Comparison of ENCODE assay signal across 16 mouse cellular contexts in the genomic region with DNA sequence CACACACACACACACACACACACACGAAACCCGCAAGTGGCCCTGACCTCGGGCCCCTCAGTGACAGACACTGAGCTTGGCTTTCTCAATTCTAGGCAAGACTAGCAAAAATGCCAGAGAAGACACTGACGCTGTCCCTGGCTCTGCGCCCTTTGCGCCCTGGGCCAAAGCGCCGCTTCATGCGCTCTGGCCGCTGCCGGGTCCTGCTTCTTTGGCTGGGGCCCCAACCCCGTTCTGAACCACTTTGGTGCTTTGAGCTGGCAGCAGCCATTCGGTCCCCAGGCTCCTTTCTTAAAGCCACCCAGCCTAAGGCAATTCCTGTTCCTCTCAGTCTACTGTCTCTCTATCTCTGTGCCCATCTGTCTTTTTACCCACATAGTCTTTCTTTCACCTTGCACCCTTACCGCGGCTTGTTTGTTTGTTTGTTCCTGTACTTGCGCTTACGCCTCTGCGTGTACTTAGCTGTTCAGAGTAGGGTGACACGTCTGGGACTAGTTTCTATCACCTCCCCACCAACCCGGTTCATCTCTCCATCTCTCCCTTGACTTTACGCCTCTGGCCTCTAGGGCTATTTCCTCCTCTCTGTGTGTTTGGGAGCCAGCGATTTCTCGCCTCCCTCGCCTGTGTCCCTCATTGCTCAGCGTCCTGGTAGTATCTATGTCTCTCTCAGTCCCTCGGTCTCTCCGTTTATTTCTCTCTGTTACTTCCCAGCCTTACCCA. TPM values are rescaled to one million over a fixed set of nuclear protein-coding genes. Genes with fewer than 3 reads are reported as not detected.
DNase-seq lines count a peak whose midpoint lies in the region; ATAC-seq and TF ChIP-seq lines count a peak whose summit lies in the region.
"Had no signal": no experiment of that assay in that cellular context is flagged by ENCODE, and none has a peak within 500 bp of the region (broad histone marks: within the 10 kb centered on the region; RNA-seq: fewer than 3 reads in every experiment).

No protein-coding gene starts in this region.

- 2% methylated on average over 27 of the region's 27 CpGs for WGBS in heart, embryonic 14.5 days
- WGBS in heart, adult 2 months: 2% methylated on average over 27 of the region's 27 CpGs
- WGBS in hindbrain, embryonic 12.5 days: 1% methylated on average over 27 of the region's 27 CpGs
- 4% methylated on average over 27 of the region's 27 CpGs for WGBS in midbrain, embryonic 15.5 days

- H3K4me3 ChIP-seq in heart, embryonic 14.5 days (ENCODE audit: control insufficient read depth in 1 of 2, insufficient read depth in 1 of 2, low read depth in 1 of 2, low read length in 2 of 2): 0 out of 4 replicates have a peak overlapping the region, but pooled peaks of 1 of the 2 experiments have one; percentile 36
- H3K4me3 ChIP-seq in heart, adult 2 months: no peak overlapping the region
- H3K4me3 ChIP-seq in hindbrain, embryonic 12.5 days: peak overlapping the region; percentile 55
- H3K4me3 ChIP-seq in midbrain, embryonic 15.5 days: peak overlapping the region; percentile 46
- H3K4me3 ChIP-seq in gastrocnemius, adult 2 months: no peak overlapping the region; the same call in 1 of the 2 replicates

- DNase-seq in heart, adult 2 months: no peak
- DNase-seq in embryo, embryonic 10.5 days (ENCODE audit: low spot score): peak; percentile 47
- DNase-seq in ovary, postnatal 10 days (ENCODE audit: low spot score): no peak
- no peak for DNase-seq in gastrocnemius, adult 2 months
- no peak for DNase-seq in adrenal gland, postnatal 14 days
- DNase-seq: kidney, postnatal 10 days; right cerebral cortex, postnatal 4 days; thymus, postnatal 14 days had no signal

- H3K9ac ChIP-seq in heart, embryonic 14.5 days (ENCODE audit: low read length): no peak overlapping the region
- no peak overlapping the region for H3K9ac ChIP-seq in heart, adult 2 months (ENCODE audit: low read depth, low read length)
- peak overlapping the region; percentile 87 for H3K9ac ChIP-seq in hindbrain, embryonic 12.5 days
- H3K9ac ChIP-seq in midbrain, embryonic 15.5 days: peak overlapping the region; percentile 52

- peaks cover 84% of the 10 kb centered on the region for H3K27me3 ChIP-seq in heart, embryonic 14.5 days (ENCODE audit: control insufficient read depth, insufficient read depth, low read length)
- peaks cover 24% of the 10 kb centered on the region for H3K27me3 ChIP-seq in heart, adult 2 months (ENCODE audit: control insufficient read depth, insufficient read depth, low read length)
- H3K27me3 ChIP-seq in hindbrain, embryonic 12.5 days: peaks cover 84% of the 10 kb centered on the region
- H3K27me3 ChIP-seq in midbrain, embryonic 15.5 days (replicated peaks): peaks cover 24% of the 10 kb centered on the region

- intact Hi-C loops in heart, adult 2 months (cut with DNase I): no loop called here
- intact Hi-C loops in gastrocnemius, adult 2 months (cut with DNase I): no loop called here

- TF ChIP-seq CTCF in heart, adult 2 months (IDR thresholded peaks at IDR 0.05): no peak
- no peak for TF ChIP-seq CTCF in gastrocnemius, adult 2 months (IDR thresholded peaks at IDR 0.05)

- ATAC-seq in heart, embryonic 14.5 days (ENCODE audit: insufficient number of reproducible peaks, insufficient read depth, low FRiP score, low read depth): no peak
- no peak for ATAC-seq in hindbrain, embryonic 12.5 days (ENCODE audit: low FRiP score)
- 0 out of 2 replicates have a peak, but pooled peaks have one; percentile 4 for ATAC-seq in midbrain, embryonic 15.5 days (replicated peaks)

- TF ChIP-seq POLR2A in heart, adult 2 months (IDR thresholded peaks at IDR 0.05; ENCODE audit: insufficient read depth, low read depth, low read length): no peak

- TF ChIP-seq EP300 in heart, adult 2 months (IDR thresholded peaks at IDR 0.05; ENCODE audit: insufficient read depth, low read depth, low read length): no peak

- no peak overlapping the region for H3K27ac ChIP-seq in heart, embryonic 14.5 days (replicated peaks in 1 of 2; ENCODE audit: control insufficient read depth in 1 of 2, insufficient read depth in 1 of 2, low read depth in 2 of 2, low read length in 2 of 2)
- no peak overlapping the region for H3K27ac ChIP-seq in heart, adult 2 months
- peak overlapping the region; percentile 93 for H3K27ac ChIP-seq in hindbrain, embryonic 12.5 days
- H3K27ac ChIP-seq in midbrain, embryonic 15.5 days: peak overlapping the region; percentile 81
- no peak overlapping the region for H3K27ac ChIP-seq in gastrocnemius, adult 2 months

- H3K79me2 ChIP-seq in heart, adult 2 months (replicated peaks; ENCODE audit: control insufficient read depth, insufficient read depth, low read length): no peaks in the 10 kb centered on the region

- H3K4me1 ChIP-seq in heart, embryonic 14.5 days (ENCODE audit: control insufficient read depth in 2 of 2, insufficient read depth in 2 of 2, low read length in 2 of 2): peaks cover 0 to 13% of the 10 kb centered on the region in 2 experiments; a peak in 2 of 4 replicates
- H3K4me1 ChIP-seq in heart, adult 2 months (ENCODE audit: control insufficient read depth, insufficient read depth, low read length): no peaks in the 10 kb centered on the region
- H3K4me1 ChIP-seq in hindbrain, embryonic 12.5 days: peaks cover 38% of the 10 kb centered on the region
- H3K4me1 ChIP-seq in midbrain, embryonic 15.5 days: peaks cover 29% of the 10 kb centered on the region

- H3K4me2 ChIP-seq in heart, embryonic 14.5 days (ENCODE audit: low read length): peak overlapping the region; percentile 65; the same call in 1 of the 2 replicates
- peak overlapping the region; percentile 60 for H3K4me2 ChIP-seq in hindbrain, embryonic 12.5 days (replicated peaks)
- peak overlapping the region; percentile 54 for H3K4me2 ChIP-seq in midbrain, embryonic 15.5 days

- no peaks in the 10 kb centered on the region for H3K9me3 ChIP-seq in heart, embryonic 14.5 days (ENCODE audit: control insufficient read depth, low read length)
- H3K9me3 ChIP-seq in hindbrain, embryonic 12.5 days (replicated peaks): no peaks in the 10 kb centered on the region
- H3K9me3 ChIP-seq in midbrain, embryonic 15.5 days: no peaks in the 10 kb centered on the region
- H3K9me3 ChIP-seq: megakaryocyte, embryonic 14.5 days had no signal

- H3K36me3 ChIP-seq in heart, embryonic 14.5 days (ENCODE audit: control insufficient read depth, insufficient read depth, low read length): no peaks in the 10 kb centered on the region
- H3K36me3 ChIP-seq in heart, adult 2 months (ENCODE audit: control insufficient read depth, insufficient read depth, low read length): no peaks in the 10 kb centered on the region
- no peaks in the 10 kb centered on the region for H3K36me3 ChIP-seq in hindbrain, embryonic 12.5 days
- H3K36me3 ChIP-seq in midbrain, embryonic 15.5 days (replicated peaks): no peaks in the 10 kb centered on the region

RNA-seq across cellular contexts. Expression of a gene that starts 7.7 kb away (rescaled TPM):
- polyA plus RNA-seq in heart, embryonic 14.5 days (2014; fragmentation: Nextera tagmentation; extraction: Ambion mirVana): not detected in 2 replicates
- total RNA-seq in heart, adult 2 months (2021): not detected
- polyA plus RNA-seq in heart, adult 2 months (2012; rRNA removed): not detected in 2 replicates
- polyA plus RNA-seq in hindbrain, embryonic 12.5 days (2016; fragmentation: Nextera tagmentation; extraction: Ambion mirVana): 63.0 and 67.2 TPM in 2 replicates
- 36.8 and 41.5 TPM in 2 replicates for polyA plus RNA-seq in midbrain, embryonic 15.5 days (2015; fragmentation: Nextera tagmentation; extraction: Ambion mirVana)
- not detected for total RNA-seq in gastrocnemius, adult 2 months (2021)
- total RNA-seq in adrenal gland, postnatal 14 days (2021): not detected in 2 replicates
- total RNA-seq: adrenal gland, adult 18-20 months; heart, adult 18-20 months; liver, adult 2 months had no signal
- polyA plus RNA-seq: cortical plate, adult 2 months; liver, adult 2 months had no signal

RNA-seq across cellular contexts. Expression of a gene that starts 33.5 kb away (rescaled TPM):
- polyA plus RNA-seq in heart, embryonic 14.5 days (2014; fragmentation: Nextera tagmentation; extraction: Ambion mirVana): 14.1 and 14.4 TPM in 2 replicates
- total RNA-seq in heart, adult 2 months (2021): 1 to 10 TPM; 8.8 to 9.8 TPM
- polyA plus RNA-seq in heart, adult 2 months (2012; rRNA removed): 12.6 and 13.5 TPM in 2 replicates
- polyA plus RNA-seq in hindbrain, embryonic 12.5 days (2016; fragmentation: Nextera tagmentation; extraction: Ambion mirVana): 5.4 and 7.5 TPM in 2 replicates
- polyA plus RNA-seq in midbrain, embryonic 15.5 days (2015; fragmentation: Nextera tagmentation; extraction: Ambion mirVana): 5.6 and 6.0 TPM in 2 replicates
- total RNA-seq in gastrocnemius, adult 2 months (2021): 1 to 10 TPM in 1 of 2 experiments, under 1 TPM in 1; 0.41 to 1.1 TPM
- total RNA-seq in adrenal gland, postnatal 14 days (2021): 43.0 and 43.7 TPM in 2 replicates

RNA-seq across cellular contexts. Expression of a gene that starts 37.2 kb away (rescaled TPM):
- not detected in 2 replicates for polyA plus RNA-seq in heart, embryonic 14.5 days (2014; fragmentation: Nextera tagmentation; extraction: Ambion mirVana)
- 1 to 10 TPM; 1.2 to 3.0 TPM for total RNA-seq in heart, adult 2 months (2021)
- 5.6 and 10.9 TPM in 2 replicates for polyA plus RNA-seq in heart, adult 2 months (2012; rRNA removed)
- not detected in 2 replicates for polyA plus RNA-seq in hindbrain, embryonic 12.5 days (2016; fragmentation: Nextera tagmentation; extraction: Ambion mirVana)
- 0.36 TPM in 1 of 2 replicates, not detected in the other for polyA plus RNA-seq in midbrain, embryonic 15.5 days (2015; fragmentation: Nextera tagmentation; extraction: Ambion mirVana)
- under 1 TPM; 0.26 to 0.70 TPM for total RNA-seq in gastrocnemius, adult 2 months (2021)
- total RNA-seq in adrenal gland, postnatal 14 days (2021): 3.5 and 28.1 TPM in 2 replicates
- total RNA-seq: adrenal gland, adult 18-20 months had no signal

Comparison
In these comparisons a context has a peak if more than half of its experiments do, and no peak if none do; other contexts are left out.
1. H3K27ac ChIP-seq: peak in hindbrain, embryonic 12.5 days (single experiment) and midbrain, embryonic 15.5 days (single experiment); none in heart, embryonic 14.5 days (0 of 2), heart, adult 2 months (single experiment) and gastrocnemius, adult 2 months (single experiment).
2. H3K4me3 ChIP-seq: peak in hindbrain, embryonic 12.5 days (single experiment) and midbrain, embryonic 15.5 days (single experiment); none in heart, adult 2 months (single experiment) and gastrocnemius, adult 2 months (single experiment).
3. H3K9ac ChIP-seq: peak in hindbrain, embryonic 12.5 days (single experiment) and midbrain, embryonic 15.5 days (single experiment); none in heart, embryonic 14.5 days (single experiment) and heart, adult 2 months (single experiment).
4. RNA of a gene that starts 7.7 kb away (polyA plus RNA-seq): 63.0 to 67.2 TPM in hindbrain, embryonic 12.5 days and 36.8 to 41.5 TPM in midbrain, embryonic 15.5 days; not detected in heart, embryonic 14.5 days and not detected in heart, adult 2 months; every median in the first group is over 10 times any median in the second.
5. Peak in every context shown above with its lines, with median percentiles within 50 percentile points of each other: H3K4me2 ChIP-seq.